Mouse (Mus musculus): ENCODE data around the gene Amz2.

DNA sequence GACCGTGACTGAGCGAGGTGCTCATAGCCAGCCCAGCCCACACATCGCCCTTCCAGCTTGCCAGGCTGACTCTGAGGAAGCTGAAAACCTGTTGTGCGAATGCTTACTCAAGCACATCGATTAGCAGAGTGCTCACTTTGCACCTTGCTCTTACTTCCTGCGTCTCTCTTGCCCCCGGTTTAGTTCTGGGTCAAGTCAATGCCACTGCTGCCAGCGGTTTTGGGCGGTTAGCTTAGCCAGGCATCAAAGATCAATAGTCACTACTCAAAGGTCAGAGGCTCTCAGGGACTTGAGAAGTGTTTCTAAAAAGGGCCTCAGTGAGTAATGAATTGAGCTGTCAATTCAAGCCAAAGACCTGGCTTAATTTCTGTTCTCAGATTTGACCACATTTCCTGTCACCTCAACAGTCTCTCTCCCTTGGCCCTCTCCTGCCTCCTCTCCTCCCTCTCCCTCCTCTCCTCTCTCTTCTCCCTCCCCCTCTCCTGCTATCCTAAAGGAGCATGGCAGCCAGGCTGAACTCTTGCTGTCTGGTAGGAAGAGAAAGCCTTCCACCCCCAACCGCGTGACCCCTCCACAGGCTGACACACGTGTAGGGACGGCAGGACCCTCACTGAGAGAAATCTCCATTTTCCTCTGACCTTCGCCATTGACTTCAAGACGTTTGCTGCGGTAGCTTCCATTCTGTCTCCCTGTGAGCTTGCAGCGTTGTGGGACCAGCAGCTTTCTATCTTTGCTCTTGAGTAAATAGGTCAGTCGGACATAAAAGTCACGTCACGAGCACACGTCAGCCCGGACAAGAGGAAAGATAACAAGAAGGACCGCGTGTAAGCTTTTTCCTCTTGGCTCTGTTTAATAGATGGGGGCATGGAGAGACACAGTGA, 69.4 kb downstream of the Amz2 start:
- no peak for TF ChIP-seq CTCF (conservative IDR thresholded peaks at IDR 0.05; ENCODE audit: insufficient read depth, insufficient read length, low read depth, low read length)
- no peak for TF ChIP-seq POLR2A (IDR thresholded peaks at IDR 0.05; ENCODE audit: low read depth, low read length)

Measured in kidney, adult 2 months (tissue).